Mouse (Mus musculus): ENCODE data around the gene Ptchd1. TPM values are rescaled to one million over a fixed set of nuclear protein-coding genes. Genes with fewer than 3 reads are reported as not detected.

Gene Ptchd1
- polyA plus RNA-seq, 1 experiment from 2014 or later: 13.0 TPM

DNA sequence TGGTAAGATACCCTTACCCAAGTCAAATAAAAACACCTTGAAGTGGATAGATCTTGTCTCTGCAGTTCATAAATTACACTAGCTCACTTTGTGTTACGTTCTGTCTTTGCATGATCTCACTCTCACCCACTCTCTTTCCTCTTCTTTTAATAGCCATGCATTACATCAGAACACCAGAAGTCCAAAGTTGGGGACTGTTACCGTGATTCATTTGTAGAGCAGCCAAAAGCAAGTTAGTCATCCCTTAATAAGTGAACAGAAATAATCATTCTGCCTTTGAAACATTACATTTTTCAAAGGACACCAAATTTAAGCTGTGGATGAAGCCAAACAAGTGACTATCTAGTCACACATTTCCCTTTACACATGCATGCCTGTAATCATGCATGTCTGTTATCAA lies 31.1 kb downstream of the Ptchd1 start:
- Histone ChIP-seq H3K9ac (no peak overlapping the region), H3K27ac (no peak overlapping the region), H3K4me1 (replicated peaks) (no peaks in the 10 kb centered on the region), H3K36me3 (no peaks in the 10 kb centered on the region), H3K4me3 (no peak overlapping the region), H3K27me3 (no peaks in the 10 kb centered on the region), H3K9me3 (no peaks in the 10 kb centered on the region), H3K4me2 (no peak overlapping the region)
- ATAC-seq (ENCODE audit: low FRiP score): no peak
- 73% methylated on average over 2 of the region's 2 CpGs for WGBS

GRCm38 (mm10) chrX:155591490-155591889 lies 32.1 kb downstream of the Ptchd1 start:
- Histone ChIP-seq H3K4me2 (no peak overlapping the region), H3K36me3 (no peaks in the 10 kb centered on the region), H3K9ac (no peak overlapping the region), H3K4me3 (no peak overlapping the region), H3K4me1 (replicated peaks) (no peaks in the 10 kb centered on the region), H3K27ac (no peak overlapping the region), H3K9me3 (no peaks in the 10 kb centered on the region), H3K27me3 (no peaks in the 10 kb centered on the region)
- 86% methylated on average over 3 of the region's 3 CpGs for WGBS
- no peak for ATAC-seq (ENCODE audit: low FRiP score)

DNA sequence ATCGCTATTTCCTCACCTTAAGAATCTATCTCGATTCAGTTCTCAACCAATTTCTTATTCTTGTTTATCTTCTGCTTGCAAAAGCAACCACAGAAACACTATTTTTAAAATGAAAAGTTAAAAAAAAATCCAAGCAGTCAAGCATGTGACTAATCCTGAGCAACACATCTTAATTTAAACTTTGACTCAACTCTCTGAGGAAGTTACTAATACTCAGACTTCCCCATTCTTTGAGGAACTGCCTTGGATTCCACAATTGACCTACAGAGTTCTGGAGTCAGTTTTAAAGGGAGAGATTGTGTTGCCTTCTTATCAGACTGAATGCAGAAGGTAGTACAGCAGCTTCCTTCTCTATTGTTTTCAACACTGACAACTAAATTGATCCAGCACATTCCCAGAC lies 39.0 kb downstream of the Ptchd1 start:
- H3K9me3 ChIP-seq: no peaks in the 10 kb centered on the region
- no peak overlapping the region for H3K4me3 ChIP-seq
- no peak overlapping the region for H3K4me2 ChIP-seq
- no peaks in the 10 kb centered on the region for H3K27me3 ChIP-seq
- WGBS: 96% methylated on average over 2 of the region's 2 CpGs
- H3K27ac ChIP-seq: no peak overlapping the region
- H3K4me1 ChIP-seq (replicated peaks): no peaks in the 10 kb centered on the region
- no peak overlapping the region for H3K9ac ChIP-seq
- no peaks in the 10 kb centered on the region for H3K36me3 ChIP-seq
- no peak for ATAC-seq (ENCODE audit: low FRiP score)

GRCm38 (mm10) chrX:155579791-155580190 lies 43.8 kb downstream of the Ptchd1 start:
- H3K27ac ChIP-seq: no peak overlapping the region
- no peak for ATAC-seq (ENCODE audit: low FRiP score)
- H3K9ac ChIP-seq: no peak overlapping the region
- no peaks in the 10 kb centered on the region for H3K27me3 ChIP-seq
- no peak overlapping the region for H3K4me3 ChIP-seq
- H3K36me3 ChIP-seq: no peaks in the 10 kb centered on the region
- no peaks in the 10 kb centered on the region for H3K9me3 ChIP-seq
- H3K4me1 ChIP-seq (replicated peaks): no peaks in the 10 kb centered on the region
- H3K4me2 ChIP-seq: no peak overlapping the region

GRCm38 (mm10) chrX:155572396-155572795 lies 51.2 kb downstream of the Ptchd1 start:
- H3K4me1 ChIP-seq (replicated peaks): no peaks in the 10 kb centered on the region
- no peak overlapping the region for H3K4me3 ChIP-seq
- H3K27ac ChIP-seq: no peak overlapping the region
- no peak overlapping the region for H3K4me2 ChIP-seq
- H3K9me3 ChIP-seq: no peaks in the 10 kb centered on the region
- H3K9ac ChIP-seq: no peak overlapping the region
- no peaks in the 10 kb centered on the region for H3K36me3 ChIP-seq
- ATAC-seq (ENCODE audit: low FRiP score): no peak
- H3K27me3 ChIP-seq: no peaks in the 10 kb centered on the region

DNA sequence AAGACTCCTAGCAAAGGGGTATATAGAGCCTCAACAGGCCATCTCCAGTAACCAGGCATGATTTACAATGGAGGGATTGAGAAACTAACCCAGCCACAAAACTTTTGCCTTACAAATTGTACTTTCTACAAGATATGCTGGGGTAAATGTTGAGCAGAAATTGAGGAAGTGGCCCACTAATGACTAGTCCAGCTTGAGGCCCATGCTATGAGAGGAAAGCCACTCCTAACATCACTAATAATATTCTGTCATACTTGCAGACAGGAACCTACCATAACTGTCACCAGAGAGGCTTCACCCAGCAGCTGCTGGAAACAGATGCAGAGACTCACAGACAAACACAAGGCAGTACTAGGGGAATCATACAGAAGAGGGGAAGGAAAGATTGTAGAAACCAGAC lies 79.8 kb downstream of the Ptchd1 start:
- Histone ChIP-seq H3K36me3 (no peaks in the 10 kb centered on the region), H3K9me3 (no peaks in the 10 kb centered on the region), H3K4me1 (replicated peaks) (no peaks in the 10 kb centered on the region), H3K27ac (no peak overlapping the region), H3K4me2 (no peak overlapping the region), H3K27me3 (no peaks in the 10 kb centered on the region), H3K4me3 (no peak overlapping the region), H3K9ac (no peak overlapping the region)
- no peak for ATAC-seq (ENCODE audit: low FRiP score)

Other genes starting within 250 kb of the Ptchd1 start
- 0.48 TPM in 1 of 2 replicates, not detected in the other for gene Gm15155, start 927 bp upstream of the Ptchd1 start, polyA plus RNA-seq (2015; fragmentation: Nextera tagmentation; extraction: Ambion mirVana)

Measured in hindbrain, embryonic 13.5 days (tissue).